Comparison of ENCODE assay signal across 8 mouse cellular contexts in genomic region chr9:78482386-78482785, GRCm38 (mm10). TPM values are rescaled to one million over a fixed set of nuclear protein-coding genes. Genes with fewer than 3 reads are reported as not detected.
DNase-seq lines count a peak whose midpoint lies in the region; ATAC-seq and TF ChIP-seq lines count a peak whose summit lies in the region.

No protein-coding gene starts in this region.

- TF ChIP-seq CTCF in bone marrow macrophage, adult 2 months (IDR thresholded peaks at IDR 0.05; ENCODE audit: low read depth, low read length), result no peak

- H3K27me3 ChIP-seq in heart, embryonic 12.5 days (replicated peaks), result no peaks in the 10 kb centered on the region
- no peaks in the 10 kb centered on the region for H3K27me3 ChIP-seq in hindbrain, embryonic 16.5 days (replicated peaks; ENCODE audit: control insufficient read depth, insufficient read depth, low read length)
- no peaks in the 10 kb centered on the region for H3K27me3 ChIP-seq in midbrain, embryonic 12.5 days

- H3K4me3 ChIP-seq in heart, embryonic 12.5 days, result peak overlapping the region; percentile 95
- peak overlapping the region; percentile 84 for H3K4me3 ChIP-seq in bone marrow macrophage, adult 2 months (ENCODE audit: insufficient read depth, low read length)
- peak overlapping the region; percentile 61 for H3K4me3 ChIP-seq in hindbrain, embryonic 16.5 days (ENCODE audit: low read length)
- peak overlapping the region; percentile 99 for H3K4me3 ChIP-seq in midbrain, embryonic 12.5 days

- H3K9me3 ChIP-seq in heart, embryonic 12.5 days (replicated peaks), result no peaks in the 10 kb centered on the region
- H3K9me3 ChIP-seq in hindbrain, embryonic 16.5 days (ENCODE audit: control insufficient read depth, low read length), result no peaks in the 10 kb centered on the region
- no peaks in the 10 kb centered on the region for H3K9me3 ChIP-seq in midbrain, embryonic 12.5 days

- H3K36me3 ChIP-seq in heart, embryonic 12.5 days, result peaks cover 27% of the 10 kb centered on the region
- H3K36me3 ChIP-seq in hindbrain, embryonic 16.5 days (ENCODE audit: control insufficient read depth, insufficient read depth, low read length), result peaks cover 13% of the 10 kb centered on the region
- peaks cover 24% of the 10 kb centered on the region for H3K36me3 ChIP-seq in midbrain, embryonic 12.5 days

- peak overlapping the region; percentile 96 for H3K27ac ChIP-seq in heart, embryonic 12.5 days (ENCODE audit: poor library complexity, severe bottlenecking)
- peak overlapping the region; percentile 98 for H3K27ac ChIP-seq in bone marrow macrophage, adult 2 months (ENCODE audit: insufficient read depth, low read depth, low read length)
- H3K27ac ChIP-seq in hindbrain, embryonic 16.5 days (ENCODE audit: low read depth, low read length), result peak overlapping the region; percentile 100
- H3K27ac ChIP-seq in midbrain, embryonic 12.5 days (replicated peaks), result peak overlapping the region; percentile 99

- ATAC-seq in heart, embryonic 12.5 days (ENCODE audit: insufficient number of reproducible peaks, low FRiP score), result no peak
- no peak for ATAC-seq in hindbrain, embryonic 16.5 days
- ATAC-seq in midbrain, embryonic 12.5 days (ENCODE audit: low FRiP score, low read depth), result no peak

- peaks cover 23% of the 10 kb centered on the region for H3K4me1 ChIP-seq in heart, embryonic 12.5 days (replicated peaks)
- H3K4me1 ChIP-seq in bone marrow macrophage, adult 2 months (ENCODE audit: control insufficient read depth, insufficient read depth, low read length), result peaks cover 3% of the 10 kb centered on the region; the same call in 1 of the 2 replicates
- peaks cover 24% of the 10 kb centered on the region for H3K4me1 ChIP-seq in hindbrain, embryonic 16.5 days (ENCODE audit: control insufficient read depth, insufficient read depth, low read depth, low read length)
- H3K4me1 ChIP-seq in midbrain, embryonic 12.5 days, result peaks cover 22% of the 10 kb centered on the region

- no peak for TF ChIP-seq POLR2A in bone marrow macrophage, adult 2 months (IDR thresholded peaks at IDR 0.05; ENCODE audit: borderline replicate concordance, low read depth, low read length)

- peak overlapping the region; percentile 68 for H3K4me2 ChIP-seq in heart, embryonic 12.5 days
- H3K4me2 ChIP-seq in hindbrain, embryonic 16.5 days (ENCODE audit: low read length), result peak overlapping the region; percentile 72
- H3K4me2 ChIP-seq in midbrain, embryonic 12.5 days (replicated peaks), result peak overlapping the region; percentile 54

- H3K9ac ChIP-seq in heart, embryonic 12.5 days, result peak overlapping the region; percentile 83
- peak overlapping the region; percentile 90 for H3K9ac ChIP-seq in hindbrain, embryonic 16.5 days (ENCODE audit: low read depth, low read length)
- H3K9ac ChIP-seq in midbrain, embryonic 12.5 days (replicated peaks), result peak overlapping the region; percentile 69

- WGBS in heart, embryonic 12.5 days, result 16% methylated on average over 3 of the region's 3 CpGs
- WGBS in hindbrain, embryonic 16.5 days, result 10% methylated on average over 3 of the region's 3 CpGs
- 4% methylated on average over 3 of the region's 3 CpGs for WGBS in midbrain, embryonic 12.5 days

- DNase-seq in heart, adult 9 months (ENCODE audit: low spot score in 2 of 2), result no peak
- no peak for DNase-seq in ovary, postnatal 10 days (ENCODE audit: low spot score)
- no peak for DNase-seq in right cerebral cortex, postnatal 4 days
- no peak for DNase-seq in right cerebral cortex, postnatal 14 days

RNA-seq across cellular contexts. Expression of gene Eef1a1, which starts 6.6 kb away (rescaled TPM):
- 2,772 and 2,882 TPM in 2 replicates for polyA plus RNA-seq in heart, embryonic 12.5 days (2016; fragmentation: Nextera tagmentation; extraction: Ambion mirVana)
- 5,836 and 6,850 TPM in 2 replicates for polyA plus RNA-seq in bone marrow macrophage, adult 2 months (2012; ENCODE audit: insufficient read depth, insufficient read length, missing spikeins)
- polyA plus RNA-seq in hindbrain, embryonic 16.5 days (2015; fragmentation: Nextera tagmentation; extraction: Ambion mirVana), result 2,954 and 2,983 TPM in 2 replicates
- polyA plus RNA-seq in midbrain, embryonic 12.5 days (2016; fragmentation: Nextera tagmentation; extraction: Ambion mirVana), result 3,350 and 3,406 TPM in 2 replicates

RNA-seq across cellular contexts. Expression of gene Gm17324, which starts 33.8 kb away (rescaled TPM):
- 0.65 and 0.99 TPM in 2 replicates for polyA plus RNA-seq in heart, embryonic 12.5 days (2016; fragmentation: Nextera tagmentation; extraction: Ambion mirVana)
- polyA plus RNA-seq in bone marrow macrophage, adult 2 months (2012; ENCODE audit: insufficient read depth, insufficient read length, missing spikeins), result not detected in 2 replicates
- polyA plus RNA-seq in hindbrain, embryonic 16.5 days (2015; fragmentation: Nextera tagmentation; extraction: Ambion mirVana), result 1.8 and 2.3 TPM in 2 replicates
- 0.98 and 1.2 TPM in 2 replicates for polyA plus RNA-seq in midbrain, embryonic 12.5 days (2016; fragmentation: Nextera tagmentation; extraction: Ambion mirVana)

RNA-seq across cellular contexts. Expression of gene Mto1, which starts 34.4 kb away (rescaled TPM):
- 26.8 and 28.8 TPM in 2 replicates for polyA plus RNA-seq in heart, embryonic 12.5 days (2016; fragmentation: Nextera tagmentation; extraction: Ambion mirVana)
- polyA plus RNA-seq in bone marrow macrophage, adult 2 months (2012; ENCODE audit: insufficient read depth, insufficient read length, missing spikeins), result 15.3 and 20.6 TPM in 2 replicates
- polyA plus RNA-seq in hindbrain, embryonic 16.5 days (2015; fragmentation: Nextera tagmentation; extraction: Ambion mirVana), result 27.9 and 30.0 TPM in 2 replicates
- 23.6 and 25.7 TPM in 2 replicates for polyA plus RNA-seq in midbrain, embryonic 12.5 days (2016; fragmentation: Nextera tagmentation; extraction: Ambion mirVana)

RNA-seq across cellular contexts. Expression of gene Cgas, which starts 39.3 kb away (rescaled TPM):
- polyA plus RNA-seq in heart, embryonic 12.5 days (2016; fragmentation: Nextera tagmentation; extraction: Ambion mirVana), result 0.68 and 0.82 TPM in 2 replicates
- polyA plus RNA-seq in bone marrow macrophage, adult 2 months (2012; ENCODE audit: insufficient read depth, insufficient read length, missing spikeins), result 8.0 and 9.9 TPM in 2 replicates
- 0.54 and 0.79 TPM in 2 replicates for polyA plus RNA-seq in hindbrain, embryonic 16.5 days (2015; fragmentation: Nextera tagmentation; extraction: Ambion mirVana)
- 0.39 and 0.77 TPM in 2 replicates for polyA plus RNA-seq in midbrain, embryonic 12.5 days (2016; fragmentation: Nextera tagmentation; extraction: Ambion mirVana)
